Mouse (Mus musculus) heart, embryonic 11.5 days (tissue): ENCODE measurements around the gene R3hdm2. TPM values are rescaled to one million over a fixed set of nuclear protein-coding genes. Genes with fewer than 3 reads are reported as not detected.

ENCODE experiments used
- ATAC-seq: fragments of 200-750 bp; cut with Nextera tagmentation; replicated peaks from 2 replicates; pipeline ENCODE4 v1.8.0; 2017; ENCODE audit warnings: moderate library complexity; ENCODE audit not compliant: insufficient number of reproducible peaks, low FRiP score, low TSS enrichment
- H3K27ac ChIP-seq: fragments of 300-500 bp; sonication (generic); 2 replicates; pipeline ENCODE4 v1.5.1; 2014; ENCODE audit warnings: mild to moderate bottlenecking, low read depth, low read length
- H3K27me3 ChIP-seq: fragments of 300-500 bp; sonication (generic); 2 replicates; pipeline ENCODE4 v1.6.1; 2014; ENCODE audit warnings: mild to moderate bottlenecking, low read length, mixed read lengths; ENCODE audit not compliant: control insufficient read depth, insufficient read depth
- H3K36me3 ChIP-seq: fragments of 300-500 bp; sonication (generic); 2 replicates; pipeline ENCODE4 v1.6.1; 2014; ENCODE audit warnings: mild to moderate bottlenecking, low read length, moderate library complexity, mixed read lengths; ENCODE audit not compliant: control insufficient read depth, insufficient read depth
- H3K4me1 ChIP-seq: fragments of 300-500 bp; sonication (generic); 2 replicates; pipeline ENCODE4 v1.6.1; 2014; ENCODE audit warnings: low read length; ENCODE audit not compliant: control insufficient read depth, insufficient read depth
- H3K4me2 ChIP-seq: fragments of 300-500 bp; sonication (generic); 2 replicates; pipeline ENCODE4 v1.6.1; 2014; ENCODE audit warnings: mild to moderate bottlenecking, moderate library complexity
- H3K4me3 ChIP-seq: fragments of 300-500 bp; sonication (generic); 2 replicates; pipeline ENCODE4 v1.5.1; 2014; ENCODE audit warnings: low read depth, low read length
- H3K9ac ChIP-seq: fragments of 300-500 bp; sonication (generic); 2 replicates; pipeline ENCODE4 v1.6.1; 2014; ENCODE audit warnings: mild to moderate bottlenecking, low read depth, low read length, moderate library complexity
- H3K9me3 ChIP-seq: fragments of 300-500 bp; sonication (generic); replicated peaks from 2 replicates; pipeline ENCODE4 v1.6.1; 2016; ENCODE audit warnings: low read length; ENCODE audit not compliant: control insufficient read depth
- WGBS: fragments of 180-500 bp; shearing (Covaris S2); extraction: QIAGEN DNeasy Blood & Tissue Kit; methylation state at CpG from one replicate; pipeline ENCODE4 v1.1.7; 2014; ENCODE audit not compliant: insufficient replicate concordance; 5-methylcytosine and 5-hydroxymethylcytosine counted together
- polyA plus RNA-seq: library from polyadenylated mRNA; unstranded; fragments of >200 nt; fragmentation: Nextera tagmentation; extraction: Ambion mirVana; gene quantifications from 2 replicates; pipeline ENCODE4 v1.2.1, GENCODE M21; 2014

Gene R3hdm2
- polyA plus RNA-seq, 1 experiment from 2014 or later: 30.3 TPM

DNA sequence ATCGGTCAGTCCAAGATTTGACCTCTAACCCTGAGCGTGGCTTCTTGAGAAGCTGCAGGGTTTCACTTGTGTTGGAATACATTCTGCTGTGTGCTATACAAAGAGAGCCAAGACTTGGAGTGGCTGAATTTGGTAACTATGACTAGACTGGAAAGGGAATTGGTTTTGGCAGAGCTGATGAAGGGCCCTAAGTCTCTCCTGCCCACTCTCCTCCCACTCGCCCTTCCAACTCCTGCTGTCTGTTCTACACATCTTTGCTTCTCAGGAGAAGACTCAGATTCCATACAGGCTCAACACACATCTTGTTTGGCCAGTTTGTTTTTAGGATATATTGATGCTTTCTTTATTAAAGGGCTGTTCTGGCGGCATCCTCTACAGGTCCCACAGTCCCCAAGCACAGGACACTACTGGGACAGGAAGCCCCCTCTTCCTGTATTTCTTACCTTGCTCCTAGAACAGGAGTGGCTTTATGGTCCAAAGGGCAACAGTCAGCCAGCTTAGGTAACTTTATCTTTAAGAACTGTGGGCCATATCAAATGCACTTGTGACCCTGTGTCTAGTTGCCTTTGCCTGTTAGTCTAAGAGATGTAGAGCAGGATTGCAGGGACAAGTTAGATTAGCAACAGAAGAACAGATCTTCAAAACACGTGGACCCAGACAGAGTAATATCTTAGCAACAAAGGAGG, 82.4 kb downstream of the R3hdm2 start:
- no peak for ATAC-seq
- Histone ChIP-seq H3K4me1 (no peaks in the 10 kb centered on the region), H3K4me3 (no peak overlapping the region), H3K9ac (no peak overlapping the region), H3K36me3 (peaks cover 22% of the 10 kb centered on the region; the same call in 1 of the 2 replicates), H3K4me2 (no peak overlapping the region), H3K27me3 (no peaks in the 10 kb centered on the region), H3K27ac (no peak overlapping the region), H3K9me3 (no peaks in the 10 kb centered on the region)
- WGBS: 88% methylated on average over 5 of the region's 5 CpGs

DNA sequence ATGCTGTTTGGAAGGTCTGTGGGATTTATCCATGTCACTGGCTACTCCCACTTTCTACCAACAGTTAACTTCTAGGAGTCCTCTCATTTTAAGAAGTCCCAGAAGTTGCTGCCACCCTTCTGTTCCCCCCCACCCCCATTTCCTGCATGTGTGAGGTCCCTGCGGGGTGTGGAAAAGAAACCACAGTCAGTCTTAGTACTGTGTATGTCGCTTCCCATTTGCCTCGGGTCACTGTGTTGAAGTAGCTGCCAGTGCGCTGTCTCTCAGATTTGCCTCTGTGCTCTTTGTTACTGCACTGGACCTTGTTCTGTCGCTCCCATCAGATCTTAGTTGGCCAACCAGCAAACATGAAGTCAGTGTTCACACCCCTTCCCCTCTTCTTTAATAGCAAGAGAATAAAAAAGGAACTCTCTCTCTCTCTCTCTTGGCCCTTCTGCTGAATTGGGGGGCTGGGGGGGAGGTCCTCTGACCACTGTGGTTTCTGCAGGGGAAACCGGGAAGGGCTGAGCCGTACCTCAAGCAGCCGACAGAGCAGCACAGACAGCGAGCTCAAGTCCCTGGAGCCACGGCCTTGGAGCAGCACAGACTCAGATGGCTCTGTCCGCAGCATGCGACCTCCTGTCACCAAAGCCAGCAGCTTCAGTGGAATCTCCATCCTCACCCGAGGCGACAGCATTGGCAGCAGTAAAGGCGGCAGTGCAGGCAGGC, 91.3 kb downstream of the R3hdm2 start:
- no peaks in the 10 kb centered on the region for H3K9me3 ChIP-seq
- peaks cover 13% of the 10 kb centered on the region for H3K4me1 ChIP-seq
- H3K27ac ChIP-seq: 0 out of 2 replicates have a peak overlapping the region, but pooled peaks have one; percentile 12
- H3K4me2 ChIP-seq: no peak overlapping the region
- no peak overlapping the region for H3K4me3 ChIP-seq
- H3K9ac ChIP-seq: no peak overlapping the region
- H3K36me3 ChIP-seq: peaks cover 8% of the 10 kb centered on the region; the same call in 1 of the 2 replicates
- WGBS: 47% methylated on average over 15 of the region's 15 CpGs
- H3K27me3 ChIP-seq: no peaks in the 10 kb centered on the region
- no peak for ATAC-seq

GRCm38 (mm10) chr10:127472722-127473121, 92.6 kb downstream of the R3hdm2 start:
- Histone ChIP-seq H3K9me3 (no peaks in the 10 kb centered on the region), H3K4me2 (no peak overlapping the region), H3K36me3 (peaks cover 13% of the 10 kb centered on the region), H3K4me3 (no peak overlapping the region), H3K9ac (no peak overlapping the region), H3K27me3 (no peaks in the 10 kb centered on the region), H3K4me1 (peaks cover 13% of the 10 kb centered on the region), H3K27ac (no peak overlapping the region)
- ATAC-seq: no peak
- 60% methylated on average over 9 of the region's 9 CpGs for WGBS

GRCm38 (mm10) chr10:127475175-127475574, 95.0 kb downstream of the R3hdm2 start:
- peaks cover 9% of the 10 kb centered on the region for H3K36me3 ChIP-seq
- no peak overlapping the region for H3K9ac ChIP-seq
- H3K4me1 ChIP-seq: peaks cover 13% of the 10 kb centered on the region
- H3K27me3 ChIP-seq: no peaks in the 10 kb centered on the region
- no peak overlapping the region for H3K27ac ChIP-seq
- no peak for ATAC-seq
- H3K4me2 ChIP-seq: no peak overlapping the region
- WGBS: 96% methylated on average over 4 of the region's 4 CpGs
- no peaks in the 10 kb centered on the region for H3K9me3 ChIP-seq
- no peak overlapping the region for H3K4me3 ChIP-seq

- WGBS: 87% methylated on average over 3 of the region's 3 CpGs
- peaks cover 6% of the 10 kb centered on the region for H3K36me3 ChIP-seq
- H3K9ac ChIP-seq: no peak overlapping the region
- H3K4me3 ChIP-seq: no peak overlapping the region
- no peak overlapping the region for H3K4me2 ChIP-seq
- no peak for ATAC-seq
- H3K27ac ChIP-seq: no peak overlapping the region
- H3K4me1 ChIP-seq: peaks cover 4% of the 10 kb centered on the region
- no peaks in the 10 kb centered on the region for H3K27me3 ChIP-seq
- no peaks in the 10 kb centered on the region for H3K9me3 ChIP-seq
These were observed 96.4 kb downstream of the R3hdm2 start for GRCm38 (mm10) chr10:127476541-127476940.

- 75% methylated on average over 7 of the region's 7 CpGs for WGBS
- Histone ChIP-seq H3K4me2 (no peak overlapping the region), H3K36me3 (peaks cover 6% of the 10 kb centered on the region), H3K9ac (no peak overlapping the region), H3K4me1 (no peaks in the 10 kb centered on the region), H3K4me3 (no peak overlapping the region), H3K9me3 (no peaks in the 10 kb centered on the region), H3K27ac (no peak overlapping the region), H3K27me3 (no peaks in the 10 kb centered on the region)
- ATAC-seq: no peak
These were observed 97.2 kb downstream of the R3hdm2 start for GRCm38 (mm10) chr10:127477301-127477700.

- peaks cover 11% of the 10 kb centered on the region for H3K36me3 ChIP-seq
- no peak overlapping the region for H3K4me2 ChIP-seq
- H3K4me1 ChIP-seq: no peaks in the 10 kb centered on the region
- no peaks in the 10 kb centered on the region for H3K9me3 ChIP-seq
- no peak for ATAC-seq
- H3K27me3 ChIP-seq: no peaks in the 10 kb centered on the region
- no peak overlapping the region for H3K9ac ChIP-seq
- H3K27ac ChIP-seq: no peak overlapping the region
- H3K4me3 ChIP-seq: no peak overlapping the region
- WGBS: 94% methylated on average over 4 of the region's 4 CpGs
These were observed 99.0 kb downstream of the R3hdm2 start for GRCm38 (mm10) chr10:127479131-127479530.

GRCm38 (mm10) chr10:127480833-127481813, 101.0 kb downstream of the R3hdm2 start:
- Histone ChIP-seq H3K4me3 (no peak overlapping the region), H3K36me3 (peaks cover 14% of the 10 kb centered on the region), H3K9me3 (no peaks in the 10 kb centered on the region), H3K4me2 (no peak overlapping the region), H3K27me3 (no peaks in the 10 kb centered on the region), H3K27ac (no peak overlapping the region), H3K9ac (peak overlapping the region; percentile 12; the same call in 1 of the 2 replicates), H3K4me1 (no peaks in the 10 kb centered on the region)
- 83% methylated on average over 19 of the region's 19 CpGs for WGBS
- ATAC-seq: no peak
